Mouse (Mus musculus) cerebellum, postnatal 36 days (tissue): ENCODE results near the gene Frmd4b.

Source experiments
- DNase-seq, 2 experiments: peaks; one replicate each; pipeline ENCODE4 v3.0.0; 2021 to 2022; ENCODE audit warnings: mixed read lengths in 2 of 2

Frmd4b gene

GRCm38 (mm10) chr6:97518467-97518866 is 98.9 kb downstream of the Frmd4b start:
- no peak for DNase-seq

GRCm38 (mm10) chr6:97517616-97518235 is 99.6 kb downstream of the Frmd4b start:
- no peak for DNase-seq

GRCm38 (mm10) chr6:97516941-97517340 is 100.4 kb downstream of the Frmd4b start:
- DNase-seq = no peak

GRCm38 (mm10) chr6:97510771-97511170 is 106.6 kb downstream of the Frmd4b start:
- DNase-seq = no peak

- DNase-seq = no peak
These were observed 107.9 kb downstream of the Frmd4b start for GRCm38 (mm10) chr6:97509434-97509833.

GRCm38 (mm10) chr6:97508480-97508879 is 108.9 kb downstream of the Frmd4b start:
- no peak for DNase-seq

GRCm38 (mm10) chr6:97507893-97508292 is 109.4 kb downstream of the Frmd4b start:
- no peak for DNase-seq

GRCm38 (mm10) chr6:97506141-97506650 is 111.1 kb downstream of the Frmd4b start:
- DNase-seq = peak; percentile 27 to 28

GRCm38 (mm10) chr6:97504673-97505072 is 112.7 kb downstream of the Frmd4b start:
- no peak for DNase-seq

GRCm38 (mm10) chr6:97501000-97501399 is 116.3 kb downstream of the Frmd4b start:
- no peak for DNase-seq

GRCm38 (mm10) chr6:97500246-97500645 is 117.1 kb downstream of the Frmd4b start:
- no peak for DNase-seq

- no peak for DNase-seq
These were observed 121.3 kb downstream of the Frmd4b start for GRCm38 (mm10) chr6:97496002-97496401.

GRCm38 (mm10) chr6:97491065-97491464 is 126.3 kb downstream of the Frmd4b start:
- DNase-seq = no peak

GRCm38 (mm10) chr6:97488821-97489220 is 128.5 kb downstream of the Frmd4b start:
- no peak for DNase-seq

GRCm38 (mm10) chr6:97488280-97488679 is 129.1 kb downstream of the Frmd4b start:
- DNase-seq = peak in 1 of 2 experiments; percentile 12

GRCm38 (mm10) chr6:97487535-97488081 is 129.7 kb downstream of the Frmd4b start:
- DNase-seq = peak; percentile 67 to 75

GRCm38 (mm10) chr6:97486813-97487361 is 130.5 kb downstream of the Frmd4b start:
- no peak for DNase-seq

GRCm38 (mm10) chr6:97485886-97486386 is 131.4 kb downstream of the Frmd4b start:
- DNase-seq = no peak

GRCm38 (mm10) chr6:97481912-97482311 is 135.4 kb downstream of the Frmd4b start:
- no peak for DNase-seq

- DNase-seq = no peak
These were observed 138.1 kb downstream of the Frmd4b start for GRCm38 (mm10) chr6:97478981-97479860.

GRCm38 (mm10) chr6:97473672-97474071 is 143.7 kb downstream of the Frmd4b start:
- DNase-seq = no peak

GRCm38 (mm10) chr6:97472873-97473550 is 144.3 kb downstream of the Frmd4b start:
- no peak for DNase-seq
